Mouse (Mus musculus) testis, adult 2 months (tissue): Measurements from ENCODE around the gene Ctf2.

Experiments
- CTCF ChIP-seq: fragments of 200-500 bp; IDR thresholded peaks from 2 replicates; pipeline ENCODE4 v1.5.1; 2012; ENCODE audit warnings: low read depth, mild to moderate bottlenecking, inconsistent platforms, low read length, moderate library complexity; ENCODE audit not compliant: control insufficient read depth, insufficient read depth, insufficient replicate concordance
- POLR2A ChIP-seq: fragments of 200-500 bp; IDR thresholded peaks from 2 replicates; pipeline ENCODE4 v1.6.1; 2012; ENCODE audit warnings: low read depth, mild to moderate bottlenecking, inconsistent platforms, low read length, moderate library complexity; ENCODE audit not compliant: control insufficient read depth

DNA sequence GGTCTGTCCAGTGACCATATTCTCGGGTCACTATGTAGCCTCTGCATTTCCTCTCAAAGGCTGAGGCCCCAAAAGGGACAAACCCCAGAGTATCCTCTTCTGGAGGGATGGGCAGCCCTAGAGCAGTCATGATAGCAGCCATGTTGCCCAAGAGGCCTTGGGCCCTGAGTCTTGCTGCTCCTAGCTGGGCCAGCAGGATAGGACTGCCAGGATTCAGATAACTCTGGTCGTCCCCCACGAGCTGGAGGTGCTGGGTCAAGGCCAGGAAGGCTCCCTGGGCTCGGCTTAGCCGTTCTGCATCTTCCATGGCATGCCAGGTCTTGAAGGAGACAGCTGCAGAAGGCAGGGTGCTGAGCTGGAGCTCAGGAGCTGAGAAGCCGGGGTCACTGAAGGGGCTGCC is 12.7 kb downstream of the Ctf2 start:
- TF ChIP-seq CTCF = no peak
- no peak for TF ChIP-seq POLR2A
